Mouse (Mus musculus) ZHBTc4 (cell line): ENCODE results near the gene Pnpla8.

Experiments used
- DNase-seq: peaks from one replicate; pipeline ENCODE4 v3.0.0-alpha.2; 2011; ENCODE audit warnings: low read depth, low spot score

Pnpla8 gene

GRCm38 (mm10) chr12:44346143-44346542 is 125.0 kb downstream of the Pnpla8 start:
- DNase-seq: no peak

DNA sequence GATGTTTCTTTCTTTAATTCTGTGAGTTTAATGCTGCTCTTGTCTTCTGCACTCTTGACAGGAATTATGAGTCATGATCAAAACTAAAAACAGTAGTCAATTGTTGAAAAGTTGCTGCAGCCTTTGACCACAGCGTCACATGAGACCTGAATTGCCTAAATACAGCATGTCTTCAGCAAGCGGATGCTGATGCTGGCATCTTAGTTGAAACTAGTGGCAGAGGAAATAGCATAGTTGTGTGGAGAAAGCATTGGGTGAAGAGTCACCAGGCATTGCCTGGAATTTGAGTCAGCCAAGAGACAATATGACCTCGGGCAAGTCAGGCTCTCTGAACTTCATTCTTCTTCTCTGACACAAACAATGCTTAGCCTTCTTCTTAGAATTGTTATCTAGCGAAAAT is 133.9 kb downstream of the Pnpla8 start:
- DNase-seq: no peak

DNA sequence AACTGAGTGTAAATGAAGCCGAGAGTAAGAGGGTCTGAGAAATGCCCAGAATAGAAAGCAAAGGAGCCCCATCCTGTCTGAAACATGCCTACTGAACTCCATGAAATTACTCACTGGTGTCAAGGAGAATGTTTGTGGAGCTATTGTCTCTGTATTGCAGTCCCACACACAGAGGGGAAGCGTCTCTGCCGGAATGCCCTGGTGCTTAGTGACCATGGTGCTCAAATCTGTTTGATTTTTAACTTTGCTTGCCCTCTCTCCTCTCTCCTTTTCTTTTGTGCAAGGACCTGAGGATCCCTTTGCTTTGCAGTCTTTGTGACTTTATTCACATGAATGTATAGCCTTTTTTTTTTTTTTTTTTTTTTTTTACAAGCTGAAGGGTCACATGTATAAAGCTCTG is 136.3 kb downstream of the Pnpla8 start:
- DNase-seq: no peak

DNA sequence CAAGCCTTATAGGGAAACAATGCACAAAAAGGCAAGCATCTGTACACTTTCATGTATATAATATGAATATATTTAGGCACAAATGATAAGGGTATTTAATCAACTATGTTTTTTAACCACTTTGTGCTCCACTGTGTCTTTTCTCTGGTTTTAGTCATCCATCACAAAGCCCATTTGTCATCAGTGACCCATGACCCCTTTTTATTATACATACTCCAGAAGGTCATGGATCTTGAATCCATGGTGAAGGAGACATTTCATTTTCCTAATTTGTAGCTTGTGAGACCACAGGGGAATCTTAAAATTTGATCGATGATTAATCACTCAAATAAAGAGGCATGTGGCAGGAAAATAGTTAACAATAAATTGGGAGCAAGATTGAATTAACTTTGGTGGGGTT is 136.7 kb downstream of the Pnpla8 start:
- no peak for DNase-seq

DNA sequence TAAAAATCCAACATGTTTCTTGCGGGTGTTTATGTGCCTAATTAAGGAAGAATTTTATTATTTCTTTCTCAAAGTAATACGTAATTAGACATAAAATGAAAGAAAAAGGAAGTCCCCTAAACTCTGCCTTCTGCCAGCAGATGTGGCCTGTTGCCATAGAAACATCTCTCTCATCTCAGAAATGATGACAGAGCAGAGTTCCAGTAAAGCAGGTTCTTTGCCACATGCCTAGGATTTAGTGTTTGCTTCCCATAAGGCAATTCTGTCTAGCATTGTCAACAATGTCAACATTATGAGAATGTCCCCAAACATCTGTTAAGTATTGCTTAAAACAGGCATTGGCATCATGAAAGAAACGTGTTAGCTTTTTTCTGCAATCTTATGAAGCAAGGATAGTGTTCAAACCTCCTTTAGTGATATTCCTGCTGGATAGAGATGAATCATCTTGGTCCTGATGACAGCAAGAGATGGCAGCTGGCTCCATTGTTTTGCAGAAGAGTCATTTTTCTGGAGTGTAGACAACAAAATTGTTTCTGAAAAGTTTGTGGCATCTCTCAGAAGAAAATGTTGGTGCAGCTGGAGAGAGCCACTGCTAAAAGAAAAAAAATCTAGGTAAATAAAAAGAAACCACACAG is 150.0 kb downstream of the Pnpla8 start:
- no peak for DNase-seq
